Mouse (Mus musculus): ENCODE measurements around the gene Ntrk2.

GRCm38 (mm10) chr13:58954764-58955163 lies 148.4 kb downstream of the Ntrk2 start:
- no peak for TF ChIP-seq CTCF (IDR thresholded peaks at IDR 0.05; ENCODE audit: low read depth, low read length)
- no peak for TF ChIP-seq TAL1 (conservative IDR thresholded peaks at IDR 0.05; ENCODE audit: low read depth, low read length)
